Mouse (Mus musculus): ENCODE measurements around the gene Rsc1a1. TPM values are rescaled to one million over a fixed set of nuclear protein-coding genes. Genes with fewer than 3 reads are reported as not detected.

Gene Rsc1a1
- polyA plus RNA-seq, 1 experiment from 2014 or later = 0.82 TPM

GRCm38 (mm10) chr4:141639474-141639873, 45.9 kb downstream of the Rsc1a1 start:
- Histone ChIP-seq H3K36me3 (peaks cover 74% of the 10 kb centered on the region), H3K27me3 (replicated peaks) (no peaks in the 10 kb centered on the region), H3K4me3 (no peak overlapping the region), H3K4me2 (no peak overlapping the region), H3K9ac (no peak overlapping the region), H3K9me3 (replicated peaks) (no peaks in the 10 kb centered on the region), H3K27ac (ENCODE audit: poor library complexity, severe bottlenecking) (no peak overlapping the region), H3K4me1 (replicated peaks) (peaks cover 37% of the 10 kb centered on the region)
- ATAC-seq (ENCODE audit: insufficient number of reproducible peaks, low FRiP score) = no peak
- WGBS = 65% methylated on average over 11 of the region's 11 CpGs

- H3K27ac ChIP-seq (ENCODE audit: poor library complexity, severe bottlenecking) = no peak overlapping the region
- H3K4me1 ChIP-seq (replicated peaks) = peaks cover 14% of the 10 kb centered on the region
- 90% methylated on average over 5 of the region's 5 CpGs for WGBS
- peaks cover 92% of the 10 kb centered on the region for H3K36me3 ChIP-seq
- no peaks in the 10 kb centered on the region for H3K27me3 ChIP-seq (replicated peaks)
- no peak overlapping the region for H3K4me3 ChIP-seq
- no peak for ATAC-seq (ENCODE audit: insufficient number of reproducible peaks, low FRiP score)
- no peak overlapping the region for H3K9ac ChIP-seq
- no peak overlapping the region for H3K4me2 ChIP-seq
- H3K9me3 ChIP-seq (replicated peaks) = no peaks in the 10 kb centered on the region
These were observed 48.7 kb downstream of the Rsc1a1 start for GRCm38 (mm10) chr4:141636693-141637092.

DNA sequence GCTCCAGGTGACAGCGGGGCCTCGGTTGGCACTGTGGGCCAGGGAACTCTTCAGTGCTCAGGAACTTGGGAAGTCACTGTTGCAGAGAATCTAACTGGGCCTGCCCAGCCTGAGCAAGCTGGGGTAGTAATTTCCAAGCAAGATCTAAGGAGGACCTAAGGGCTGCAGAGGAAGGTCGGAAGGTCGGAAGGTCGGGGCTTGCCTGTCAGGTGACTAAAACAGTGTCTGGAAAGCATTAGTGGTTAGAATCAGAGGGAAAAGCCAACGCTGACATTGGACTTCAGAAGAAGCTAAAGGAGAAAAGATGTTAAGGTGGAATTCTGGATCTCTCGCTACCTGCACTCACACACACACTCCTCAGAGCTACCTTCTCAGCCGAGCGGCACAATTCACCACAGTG, 49.4 kb downstream of the Rsc1a1 start:
- no peak for ATAC-seq (ENCODE audit: insufficient number of reproducible peaks, low FRiP score)
- Histone ChIP-seq H3K27me3 (replicated peaks) (no peaks in the 10 kb centered on the region), H3K27ac (ENCODE audit: poor library complexity, severe bottlenecking) (no peak overlapping the region), H3K9me3 (replicated peaks) (no peaks in the 10 kb centered on the region), H3K4me1 (replicated peaks) (peaks cover 12% of the 10 kb centered on the region), H3K9ac (no peak overlapping the region), H3K4me3 (no peak overlapping the region), H3K36me3 (peaks cover 92% of the 10 kb centered on the region), H3K4me2 (no peak overlapping the region)
- 74% methylated on average over 9 of the region's 9 CpGs for WGBS

Other genes starting within 250 kb of the Rsc1a1 start
- gene Srarp, start 249.5 kb downstream of the Rsc1a1 start, polyA plus RNA-seq (2016; fragmentation: Nextera tagmentation; extraction: Ambion mirVana) = not detected in 2 replicates
- 24.9 and 25.3 TPM in 2 replicates for gene Zbtb17, start 240.9 kb downstream of the Rsc1a1 start, polyA plus RNA-seq (2016; fragmentation: Nextera tagmentation; extraction: Ambion mirVana)
- gene Spen, start 147.0 kb downstream of the Rsc1a1 start, polyA plus RNA-seq (2016; fragmentation: Nextera tagmentation; extraction: Ambion mirVana) = 9.0 and 9.1 TPM in 2 replicates
- 70.1 and 70.6 TPM in 2 replicates for gene Fblim1, start 79.5 kb downstream of the Rsc1a1 start, polyA plus RNA-seq (2016; fragmentation: Nextera tagmentation; extraction: Ambion mirVana)
- 0.19 and 0.37 TPM in 2 replicates for gene Tmem82, start 67.0 kb downstream of the Rsc1a1 start, polyA plus RNA-seq (2016; fragmentation: Nextera tagmentation; extraction: Ambion mirVana)
- 0.21 and 0.24 TPM in 2 replicates for gene Slc25a34, start 61.8 kb downstream of the Rsc1a1 start, polyA plus RNA-seq (2016; fragmentation: Nextera tagmentation; extraction: Ambion mirVana)
- gene Plekhm2, start 20.7 kb downstream of the Rsc1a1 start, polyA plus RNA-seq (2016; fragmentation: Nextera tagmentation; extraction: Ambion mirVana) = 6.1 and 6.2 TPM in 2 replicates
- 24.8 and 24.9 TPM in 2 replicates for gene Ddi2, start 37.8 kb upstream of the Rsc1a1 start, polyA plus RNA-seq (2016; fragmentation: Nextera tagmentation; extraction: Ambion mirVana)
- gene Agmat, start 61.1 kb upstream of the Rsc1a1 start, polyA plus RNA-seq (2016; fragmentation: Nextera tagmentation; extraction: Ambion mirVana) = 0.92 and 1.3 TPM in 2 replicates
- gene Dnajc16, start 105.3 kb upstream of the Rsc1a1 start, polyA plus RNA-seq (2016; fragmentation: Nextera tagmentation; extraction: Ambion mirVana) = 5.0 and 6.1 TPM in 2 replicates
- gene Casp9, start 108.0 kb upstream of the Rsc1a1 start, polyA plus RNA-seq (2016; fragmentation: Nextera tagmentation; extraction: Ambion mirVana) = 21.1 and 21.6 TPM in 2 replicates
- gene Cela2a, start 140.6 kb upstream of the Rsc1a1 start, polyA plus RNA-seq (2016; fragmentation: Nextera tagmentation; extraction: Ambion mirVana) = not detected in 2 replicates
- not detected in 2 replicates for gene Ctrc, start 160.8 kb upstream of the Rsc1a1 start, polyA plus RNA-seq (2016; fragmentation: Nextera tagmentation; extraction: Ambion mirVana)
- 119 and 121 TPM in 2 replicates for gene Efhd2, start 189.3 kb upstream of the Rsc1a1 start, polyA plus RNA-seq (2016; fragmentation: Nextera tagmentation; extraction: Ambion mirVana)

Data from heart, embryonic 12.5 days (tissue).